Mouse (Mus musculus): ENCODE data around the gene Eml6.

Eml6 gene

DNA sequence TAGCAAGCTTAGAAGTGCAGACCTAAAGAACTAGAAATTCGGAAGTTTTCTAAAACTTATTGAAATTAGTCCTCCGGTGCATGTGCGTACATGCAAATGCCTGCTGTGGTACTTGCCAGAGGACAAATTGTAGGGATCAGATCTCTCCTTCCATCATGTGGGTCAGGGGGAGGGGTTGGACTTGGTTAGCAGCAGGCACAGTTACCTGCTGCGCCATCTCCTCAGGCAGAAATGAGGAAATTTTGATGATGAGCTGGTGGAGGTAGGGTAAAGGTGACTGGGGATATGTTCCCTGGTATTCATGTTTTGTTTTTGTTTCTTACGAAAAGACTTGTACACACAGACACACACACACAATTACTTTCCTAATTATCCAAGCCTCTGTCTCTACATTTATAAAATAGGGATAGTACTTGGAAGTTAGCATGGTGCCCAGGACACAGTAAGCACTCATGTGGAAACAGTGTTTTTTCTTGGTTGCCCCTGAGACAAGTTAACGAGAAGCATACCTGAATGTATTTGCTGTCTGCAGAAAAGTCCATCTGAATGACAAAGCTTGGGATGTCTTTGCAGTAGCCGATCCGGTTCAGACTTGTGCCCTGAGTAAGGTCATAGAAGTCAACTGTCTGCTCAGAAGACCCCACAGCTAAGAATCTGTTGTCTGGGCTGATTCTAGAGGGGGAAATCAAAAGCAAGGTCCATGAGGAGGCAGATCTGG is 276.9 kb downstream of the Eml6 start:
- DNase-seq: no peak

DNA sequence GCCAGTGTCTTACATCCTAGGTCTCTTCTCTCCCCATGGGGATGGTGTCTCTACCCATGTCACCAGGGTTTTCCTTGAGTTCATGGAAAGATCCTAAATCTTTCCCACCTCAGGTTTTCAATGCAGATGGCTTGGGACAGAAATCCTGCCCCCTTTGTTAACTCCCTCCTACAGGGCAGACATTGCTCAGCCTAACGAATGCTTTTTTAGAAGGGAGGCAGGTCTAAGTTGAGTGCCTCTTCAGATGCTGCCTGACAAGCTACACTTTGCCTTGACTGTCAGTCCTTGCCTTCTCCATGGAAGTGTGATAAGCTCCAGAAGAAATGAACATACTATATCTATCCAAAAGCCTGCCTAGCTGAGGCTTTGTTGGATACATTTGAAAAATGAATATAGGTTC is 278.0 kb downstream of the Eml6 start:
- no peak for DNase-seq

GRCm38 (mm10) chr11:29747365-29747764 is 278.5 kb downstream of the Eml6 start:
- no peak for DNase-seq

DNA sequence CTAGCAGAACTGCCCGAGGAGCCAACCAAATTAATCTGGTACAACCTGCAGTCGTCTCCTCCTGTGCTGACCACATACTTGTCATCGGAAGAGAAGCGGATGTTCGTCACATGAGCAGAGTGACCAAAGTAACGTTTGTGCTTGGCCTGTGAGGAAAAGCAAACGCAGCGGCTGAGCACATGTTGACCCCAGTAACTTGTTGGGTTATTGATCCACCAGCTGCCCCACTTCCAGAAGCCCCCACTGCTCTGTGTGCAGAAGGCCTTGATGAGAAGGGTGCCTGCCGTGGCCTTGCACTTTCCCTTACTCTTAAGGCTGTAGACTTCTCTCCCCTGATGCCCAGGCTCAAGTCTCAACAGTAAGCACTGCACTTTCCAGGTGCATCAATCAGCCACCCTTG is 279.6 kb downstream of the Eml6 start:
- no peak for DNase-seq

- no peak for DNase-seq
Measured at GRCm38 (mm10) chr11:29745513-29745912, 280.3 kb downstream of the Eml6 start.

GRCm38 (mm10) chr11:29744760-29745430 is 280.9 kb downstream of the Eml6 start:
- no peak for DNase-seq

DNA sequence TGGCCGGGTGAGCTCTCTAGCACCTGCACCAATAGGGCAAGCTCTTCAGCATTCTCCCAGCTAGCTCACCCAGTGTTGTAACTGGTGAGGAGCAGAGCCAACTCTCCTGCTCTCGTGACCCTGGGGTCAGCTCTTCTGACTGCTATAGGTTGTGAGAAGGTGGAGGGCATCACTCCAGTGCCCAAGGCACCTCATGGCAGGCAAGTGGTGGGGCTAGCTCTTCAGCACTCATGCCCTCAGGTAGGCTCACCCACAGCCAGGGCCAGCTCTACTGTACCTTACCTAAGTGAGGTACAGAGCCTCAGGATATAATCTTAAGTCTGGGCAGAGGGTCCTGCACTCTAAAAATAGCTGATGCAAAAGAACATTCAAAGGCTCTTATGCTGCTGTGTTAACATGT is 286.1 kb downstream of the Eml6 start:
- no peak for DNase-seq

GRCm38 (mm10) chr11:29727901-29728300 is 297.9 kb downstream of the Eml6 start:
- no peak for DNase-seq

- DNase-seq: no peak
Measured at GRCm38 (mm10) chr11:29725610-29726009, 300.2 kb downstream of the Eml6 start.

- DNase-seq: no peak
Measured at GRCm38 (mm10) chr11:29725167-29725566, 300.7 kb downstream of the Eml6 start.

GRCm38 (mm10) chr11:29724213-29724612 is 301.6 kb downstream of the Eml6 start:
- no peak for DNase-seq

- DNase-seq: no peak
Measured at GRCm38 (mm10) chr11:29719597-29719996, 306.2 kb downstream of the Eml6 start.

DNA sequence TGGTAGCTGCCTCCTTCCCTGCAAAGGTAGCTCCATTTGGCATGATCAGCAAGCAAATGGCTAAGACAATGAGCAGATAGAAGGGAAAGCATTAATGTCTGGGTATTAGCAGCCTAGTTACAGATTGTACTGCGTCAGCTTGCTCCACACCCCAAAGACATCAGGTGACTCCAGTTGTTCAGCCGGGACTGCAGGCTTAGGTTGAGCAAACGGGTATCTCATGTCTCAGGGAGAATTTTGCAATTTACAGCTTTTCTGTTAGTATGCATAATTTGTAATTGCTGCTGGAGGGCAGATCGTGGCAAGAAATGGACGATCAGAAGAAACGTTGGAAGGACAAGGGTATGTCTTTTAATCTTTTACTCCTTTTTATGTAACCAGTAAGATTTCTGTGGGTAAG is 307.3 kb downstream of the Eml6 start:
- no peak for DNase-seq

DNA sequence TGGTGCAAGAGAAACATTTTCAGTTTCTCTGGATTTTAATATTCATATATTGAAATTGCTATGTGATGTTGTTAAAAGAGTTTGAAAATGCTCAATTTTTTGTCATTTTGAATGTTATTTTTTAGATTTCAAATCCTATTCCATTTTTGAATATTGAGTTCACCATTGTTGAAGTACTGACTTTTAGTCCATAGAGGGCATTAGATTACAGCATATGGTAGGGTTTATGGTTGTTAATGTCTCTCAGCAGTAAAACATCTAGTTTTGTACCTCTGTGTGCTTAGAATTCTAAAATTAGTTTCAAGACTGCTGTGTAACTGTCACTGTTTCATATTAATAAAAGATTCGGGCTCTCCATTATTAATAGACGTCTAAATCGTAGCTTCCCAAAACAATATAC is 310.3 kb downstream of the Eml6 start:
- no peak for DNase-seq

DNA sequence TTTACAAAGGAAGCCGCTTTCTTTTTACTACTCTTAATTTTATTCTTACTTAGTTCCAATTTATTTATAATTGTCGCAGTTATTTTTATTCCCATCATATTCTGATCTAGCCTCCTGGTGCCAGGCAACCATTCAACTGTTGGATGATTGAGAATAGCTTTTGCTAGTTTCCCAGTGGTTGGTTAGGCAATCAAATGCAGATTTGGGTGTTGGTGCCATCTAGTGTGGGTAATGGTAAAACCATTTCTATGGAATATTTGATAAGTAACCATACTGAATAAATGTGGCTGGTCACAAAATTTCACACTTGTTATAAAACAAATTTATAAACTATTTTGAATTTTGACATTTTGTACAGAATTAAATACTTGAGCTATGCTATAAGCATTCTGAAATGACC is 311.0 kb downstream of the Eml6 start:
- DNase-seq: no peak

DNA sequence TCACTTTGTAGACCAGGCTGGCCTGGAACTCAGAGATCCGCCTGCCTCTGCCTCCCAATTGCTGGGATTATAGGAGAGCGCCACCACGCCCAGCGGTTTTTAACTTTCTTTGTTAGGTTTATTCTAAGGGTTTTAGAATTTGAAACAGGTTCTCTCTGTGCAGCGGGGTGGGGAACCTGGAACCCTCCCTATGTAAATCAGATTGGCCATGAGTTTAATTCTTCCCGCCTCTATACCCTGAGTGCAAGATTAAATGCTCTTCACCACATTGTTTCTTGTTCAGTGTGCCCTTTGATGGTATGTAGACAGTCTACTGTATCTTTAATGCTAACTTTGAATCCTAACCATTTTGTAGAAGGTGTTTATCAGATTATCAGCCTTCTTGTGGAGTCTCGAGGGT is 311.7 kb downstream of the Eml6 start:
- DNase-seq: no peak

GRCm38 (mm10) chr11:29709512-29709911 is 316.3 kb downstream of the Eml6 start:
- DNase-seq: no peak

DNA sequence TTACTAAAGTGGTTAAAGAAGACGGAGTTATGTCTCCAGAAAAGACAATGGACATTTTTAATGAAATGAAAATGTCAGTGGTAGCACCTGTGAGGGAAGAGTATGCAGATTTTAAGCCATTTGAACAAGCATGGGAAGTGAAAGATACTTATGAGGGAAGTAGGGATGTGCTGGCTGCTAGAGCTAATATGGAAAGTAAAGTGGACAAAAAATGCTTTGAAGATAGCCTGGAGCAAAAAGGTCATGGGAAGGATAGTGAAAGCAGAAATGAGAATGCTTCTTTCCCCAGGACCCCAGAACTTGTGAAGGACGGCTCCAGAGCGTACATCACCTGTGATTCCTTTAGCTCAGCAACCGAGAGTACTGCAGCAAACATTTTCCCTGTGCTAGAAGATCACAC is 319.0 kb downstream of the Eml6 start:
- no peak for DNase-seq

DNA sequence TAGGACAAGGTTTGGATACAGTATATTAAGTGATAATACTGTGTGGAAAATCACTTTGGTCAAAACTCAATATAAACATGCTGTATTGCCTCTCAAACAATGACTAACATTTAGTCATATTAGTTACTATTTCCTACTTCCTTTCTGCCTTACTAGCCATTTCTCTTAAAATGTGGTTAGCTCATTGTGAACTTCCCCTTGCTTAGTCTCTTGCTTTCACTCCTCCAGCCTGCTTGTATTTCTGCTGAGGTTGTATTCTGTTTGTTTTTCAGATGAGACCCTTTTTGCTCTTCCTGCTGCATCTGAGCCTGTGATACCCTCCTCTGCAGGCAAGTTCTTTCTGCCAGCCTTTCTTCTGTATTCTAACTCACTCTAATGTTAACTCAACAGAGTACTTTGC is 320.6 kb downstream of the Eml6 start:
- DNase-seq: no peak

GRCm38 (mm10) chr11:29702721-29703120 is 323.1 kb downstream of the Eml6 start:
- DNase-seq: no peak

- DNase-seq: no peak
Measured at GRCm38 (mm10) chr11:29694754-29695153, 331.1 kb downstream of the Eml6 start.

GRCm38 (mm10) chr11:29693576-29694410 is 332.0 kb downstream of the Eml6 start:
- peak; percentile 97 for DNase-seq
